Mouse (Mus musculus) ZHBTc4 (cell line): ENCODE data around the gene Pcnx2.

Source experiments
- DNase-seq: peaks from one replicate; pipeline ENCODE4 v3.0.0-alpha.2; 2011; ENCODE audit warnings: low read depth, low spot score

The Pcnx2 gene

DNA sequence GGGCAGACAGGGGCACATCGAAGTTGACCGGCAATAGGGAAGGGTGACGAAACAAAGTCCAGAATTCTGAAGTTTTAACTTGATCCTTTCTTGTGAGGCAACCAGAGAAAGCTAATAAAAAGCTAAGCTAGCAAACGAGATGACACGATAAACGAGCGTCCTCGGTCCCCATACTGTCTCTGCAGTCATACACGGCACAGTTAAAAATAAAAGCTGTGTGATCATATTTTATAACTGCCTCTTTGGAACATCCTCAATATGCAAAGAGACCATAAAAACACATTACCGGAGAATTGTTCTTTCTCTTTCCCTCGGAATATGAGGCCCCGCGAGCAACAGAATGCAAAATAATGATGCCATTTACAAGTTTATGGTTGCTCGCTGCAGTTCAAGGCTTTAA, 76.1 kb downstream of the Pcnx2 start:
- DNase-seq, result no peak

DNA sequence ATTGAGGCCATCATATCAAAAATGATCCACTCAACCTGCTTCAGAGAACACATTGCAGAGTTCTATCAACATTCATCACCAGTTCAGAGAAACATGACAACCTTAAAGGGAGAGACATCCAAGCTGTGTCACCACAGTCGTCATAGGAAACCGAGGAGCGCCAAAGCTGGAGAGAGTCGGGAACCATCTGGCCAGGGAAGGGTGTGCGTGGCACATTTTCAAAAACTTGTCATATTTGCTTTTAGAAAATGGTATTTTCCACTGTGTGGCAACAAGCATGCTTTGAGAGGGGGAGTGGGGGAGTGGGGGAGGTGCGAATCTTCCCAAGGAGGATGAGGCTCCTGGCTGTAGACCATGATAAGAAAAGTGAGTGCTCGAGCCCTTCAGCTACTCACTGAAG, 78.3 kb downstream of the Pcnx2 start:
- no peak for DNase-seq

DNA sequence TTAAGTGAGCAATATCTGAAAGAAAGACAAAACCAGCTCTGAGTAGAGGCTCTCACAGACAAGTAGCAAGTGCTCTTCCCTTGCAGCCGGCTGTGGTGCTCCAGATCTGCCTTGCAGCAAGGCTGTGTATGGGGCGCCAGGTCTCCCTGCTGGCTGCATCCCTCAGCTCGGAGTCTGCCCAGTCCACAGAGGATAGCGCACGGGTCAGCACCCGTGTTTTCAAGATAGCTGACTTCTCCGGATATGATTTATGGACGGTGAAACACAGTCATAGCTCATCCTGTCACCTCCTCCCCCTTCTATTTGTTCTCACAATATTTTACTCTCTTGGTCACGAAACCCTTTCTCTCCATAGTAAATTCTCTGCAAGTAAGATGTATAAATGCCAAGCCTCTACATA, 79.3 kb downstream of the Pcnx2 start:
- DNase-seq, result no peak

DNA sequence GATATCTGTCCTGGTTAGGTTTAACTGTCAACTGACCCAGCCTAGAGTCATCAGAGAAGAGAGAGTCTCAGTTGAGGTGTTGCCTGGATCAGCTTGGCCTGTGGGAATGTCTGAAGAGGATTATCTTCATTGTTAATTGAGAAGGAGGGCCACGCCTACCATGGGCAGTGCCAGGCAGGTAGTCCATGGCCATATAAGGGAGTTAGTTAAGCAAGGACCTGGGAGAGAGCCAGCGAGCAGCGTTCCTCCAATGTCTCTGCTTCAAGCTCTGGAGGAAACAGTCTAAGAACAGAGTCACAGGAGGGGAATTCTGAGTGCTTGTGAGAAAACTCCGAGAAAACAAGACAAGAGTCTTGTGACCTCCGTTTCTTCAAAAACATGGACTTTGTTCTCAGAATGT, 81.4 kb downstream of the Pcnx2 start:
- DNase-seq, result no peak

DNA sequence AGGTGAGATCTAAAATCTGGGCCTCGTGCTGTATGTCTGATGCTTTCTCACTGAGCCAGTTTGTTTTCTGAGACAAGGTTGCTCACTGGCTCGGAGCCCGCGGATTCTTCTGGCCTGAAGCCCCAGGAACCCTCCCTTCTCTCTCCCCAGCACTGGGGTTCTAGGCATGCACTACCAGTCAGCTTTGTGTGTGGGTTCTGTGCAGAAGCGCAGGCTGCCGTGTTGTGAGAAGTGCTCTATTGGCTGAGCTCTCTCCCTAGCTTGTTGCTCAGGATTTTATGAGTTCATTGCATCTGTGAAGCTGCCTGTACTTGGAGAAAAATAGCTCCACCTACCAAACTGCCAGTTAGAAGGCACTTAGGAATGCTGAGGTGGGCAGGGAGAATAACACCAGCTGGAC, 89.3 kb downstream of the Pcnx2 start:
- DNase-seq, result no peak

DNA sequence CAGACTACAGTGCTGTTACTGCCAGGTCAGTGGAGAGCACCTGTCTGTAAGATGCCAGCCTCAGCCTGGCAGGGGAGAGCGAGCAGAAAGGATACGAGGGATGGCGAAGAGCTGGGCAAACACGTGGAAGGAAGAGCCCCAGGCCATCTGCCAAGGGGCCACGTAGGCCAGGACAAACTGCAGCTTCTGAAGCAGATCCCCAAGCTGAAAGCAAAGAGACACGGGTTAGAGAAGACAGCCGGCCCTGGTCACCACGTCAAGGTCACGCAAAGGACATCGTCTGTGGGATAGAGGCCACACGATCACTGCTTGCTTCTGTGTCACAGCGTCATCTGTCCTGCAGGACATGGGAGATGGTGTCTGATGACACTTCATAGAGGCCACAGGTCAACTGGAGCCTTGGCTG, 90.2 kb downstream of the Pcnx2 start:
- DNase-seq, result no peak

DNA sequence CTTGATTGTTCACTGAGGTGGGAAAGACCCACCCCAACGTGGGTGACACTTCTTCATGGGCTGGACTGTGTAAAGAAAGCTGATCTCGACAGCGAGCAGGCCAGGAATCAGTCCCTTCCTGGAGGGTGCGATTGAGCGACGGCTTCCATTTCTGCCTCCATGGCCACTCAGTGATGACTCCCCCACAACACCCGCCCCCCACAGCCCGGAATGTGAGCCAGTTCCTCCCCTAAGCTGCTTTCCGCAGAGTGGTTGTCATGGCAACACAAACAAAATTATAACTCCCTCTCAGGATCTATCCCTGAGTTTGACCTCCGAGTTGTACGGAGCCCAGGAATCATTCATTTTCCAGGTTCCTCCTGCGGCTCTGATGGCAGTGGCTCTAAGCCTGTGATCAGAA, 91.7 kb downstream of the Pcnx2 start:
- DNase-seq, result peak; percentile 18

DNA sequence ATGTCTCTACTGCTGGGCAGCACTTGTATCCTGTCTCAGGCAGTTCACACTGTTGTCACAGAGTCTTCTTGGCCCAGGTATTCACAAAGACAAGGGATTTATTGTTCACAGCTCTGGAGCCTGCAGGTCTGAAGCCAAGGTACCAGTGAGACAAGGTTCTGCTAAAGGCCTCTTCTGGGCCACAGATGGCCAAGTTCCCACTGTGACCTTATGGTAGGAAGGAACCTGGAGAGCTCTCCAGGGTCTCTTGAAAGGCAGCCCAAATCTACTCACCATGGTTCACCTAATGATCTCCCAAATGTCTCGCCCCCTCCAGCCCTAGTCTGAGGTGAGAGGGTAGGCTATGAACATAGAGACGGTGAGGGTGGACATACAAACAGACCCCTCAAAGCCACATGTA, 101.1 kb downstream of the Pcnx2 start:
- no peak for DNase-seq

DNA sequence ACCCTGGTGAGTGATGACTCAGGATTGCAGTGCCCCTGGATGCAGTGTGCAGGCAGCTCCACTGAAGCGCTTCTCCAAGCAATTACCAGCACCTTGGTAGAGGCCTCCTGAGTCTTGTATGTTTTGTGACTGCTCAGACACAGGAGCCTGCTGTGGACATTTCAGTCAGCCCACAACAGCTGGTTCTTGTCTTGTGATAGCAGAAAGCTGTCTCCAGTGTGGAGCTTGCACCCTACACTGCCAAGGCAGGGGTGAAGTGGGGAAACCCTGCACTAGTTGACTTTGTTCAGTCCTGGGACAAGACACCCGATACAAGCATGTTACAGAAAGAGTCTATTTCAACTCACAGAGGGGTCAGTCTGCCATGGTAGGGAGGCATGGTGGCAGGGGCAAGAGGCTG, 102.8 kb downstream of the Pcnx2 start:
- no peak for DNase-seq

DNA sequence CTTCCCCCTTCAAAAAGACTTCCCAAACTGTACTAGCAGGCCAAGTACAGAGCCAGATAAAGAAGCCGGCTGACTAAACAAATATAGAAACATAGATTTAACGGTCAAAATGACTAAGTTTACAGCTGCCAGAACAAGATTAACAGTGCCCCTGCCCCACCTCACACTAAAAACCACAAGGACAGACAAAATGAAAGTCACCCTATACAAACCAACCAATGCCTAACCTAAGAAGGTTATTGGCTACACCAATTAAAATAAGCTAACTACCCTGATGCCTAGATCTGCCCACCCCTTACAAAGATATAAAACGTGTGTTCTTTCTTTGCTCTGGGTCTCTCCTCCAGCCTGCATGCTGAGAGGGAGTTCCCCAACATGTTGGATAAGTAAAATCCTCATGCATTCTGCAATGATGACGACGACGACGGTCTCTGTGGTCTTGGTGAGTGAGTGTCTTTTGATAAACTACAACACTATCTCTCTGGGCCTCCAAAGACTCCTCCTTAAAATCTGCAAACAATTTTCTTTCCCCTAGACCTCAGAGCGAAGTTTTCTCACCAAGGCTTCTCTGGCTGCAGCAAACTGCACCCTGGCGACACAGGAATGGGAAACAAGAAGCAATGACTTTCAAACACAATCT, 105.2 kb downstream of the Pcnx2 start:
- no peak for DNase-seq

DNA sequence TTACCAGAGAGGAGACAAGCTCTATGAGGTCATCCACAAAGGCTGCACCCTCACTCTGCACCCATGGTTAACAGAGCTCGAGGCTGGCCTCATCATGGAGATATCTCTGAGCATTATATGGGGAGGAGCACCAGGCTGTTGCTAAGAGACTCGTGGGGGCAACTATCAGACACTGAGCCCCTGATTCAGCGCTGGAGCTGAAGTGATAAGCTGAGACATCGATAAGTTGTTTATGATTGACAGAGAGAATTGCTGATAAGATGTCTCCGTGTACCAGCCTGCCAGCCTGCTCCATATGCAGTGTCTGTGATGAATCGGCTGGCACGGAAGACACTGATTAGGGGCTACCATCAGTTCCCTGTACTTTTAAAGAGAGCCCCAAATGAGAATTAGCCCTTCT, 111.2 kb downstream of the Pcnx2 start:
- no peak for DNase-seq

DNA sequence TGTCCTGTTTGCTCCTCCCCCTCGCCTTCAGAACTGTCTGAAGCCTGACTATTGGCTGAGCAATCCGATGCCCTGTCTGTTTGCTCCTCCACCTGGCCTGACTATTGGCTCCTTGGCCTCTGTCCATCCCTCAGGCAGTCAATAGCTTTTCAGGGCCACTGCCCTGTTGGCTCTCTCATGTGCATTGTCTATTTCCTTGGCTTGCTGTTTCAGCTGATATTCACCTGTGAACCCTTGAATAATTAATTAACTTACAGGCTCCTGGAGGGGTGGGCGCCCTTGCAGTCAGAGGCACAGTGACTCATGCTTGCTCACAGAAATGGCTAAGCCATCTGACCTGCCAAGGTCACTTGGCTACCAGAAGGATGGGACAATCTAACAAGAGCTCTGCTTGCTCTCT, 116.0 kb downstream of the Pcnx2 start:
- DNase-seq, result no peak

DNA sequence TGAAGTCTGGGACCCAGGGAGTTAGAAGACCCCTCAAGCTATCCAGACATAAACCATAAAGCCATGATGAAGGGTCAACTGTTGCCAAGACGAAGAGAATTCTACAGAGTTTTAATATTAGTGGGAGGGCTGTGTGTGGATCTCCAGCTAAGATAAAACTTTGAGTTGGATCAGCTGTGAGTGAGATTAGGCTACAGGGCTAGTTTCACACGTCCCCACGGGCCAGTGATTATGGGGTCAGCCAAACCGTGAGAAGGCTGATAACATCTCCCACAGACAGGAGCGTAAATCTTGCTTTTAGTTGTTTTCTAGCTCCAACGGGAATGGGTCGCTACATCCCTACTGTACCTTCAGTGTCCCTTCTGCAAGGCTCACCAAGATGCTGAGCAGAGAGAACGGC, 118.5 kb downstream of the Pcnx2 start:
- DNase-seq, result no peak

DNA sequence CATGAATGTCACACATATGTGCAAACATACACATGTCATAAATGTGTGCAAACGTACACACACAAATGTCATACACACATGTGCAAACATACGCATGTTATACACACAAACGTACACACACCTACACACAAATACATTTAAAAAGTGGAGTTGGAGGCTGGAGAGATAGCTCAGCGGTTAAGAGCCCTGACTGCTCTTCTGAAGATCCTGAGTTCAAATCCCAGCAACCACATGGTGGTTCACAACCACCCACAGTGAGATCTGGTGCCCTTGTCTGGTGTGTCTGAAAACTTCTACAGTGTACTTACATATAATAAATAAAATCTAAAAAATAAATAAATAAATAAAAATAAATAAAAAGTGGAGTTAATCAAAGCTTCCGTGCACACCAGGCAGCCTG, 119.2 kb downstream of the Pcnx2 start:
- peak; percentile 67 for DNase-seq

DNA sequence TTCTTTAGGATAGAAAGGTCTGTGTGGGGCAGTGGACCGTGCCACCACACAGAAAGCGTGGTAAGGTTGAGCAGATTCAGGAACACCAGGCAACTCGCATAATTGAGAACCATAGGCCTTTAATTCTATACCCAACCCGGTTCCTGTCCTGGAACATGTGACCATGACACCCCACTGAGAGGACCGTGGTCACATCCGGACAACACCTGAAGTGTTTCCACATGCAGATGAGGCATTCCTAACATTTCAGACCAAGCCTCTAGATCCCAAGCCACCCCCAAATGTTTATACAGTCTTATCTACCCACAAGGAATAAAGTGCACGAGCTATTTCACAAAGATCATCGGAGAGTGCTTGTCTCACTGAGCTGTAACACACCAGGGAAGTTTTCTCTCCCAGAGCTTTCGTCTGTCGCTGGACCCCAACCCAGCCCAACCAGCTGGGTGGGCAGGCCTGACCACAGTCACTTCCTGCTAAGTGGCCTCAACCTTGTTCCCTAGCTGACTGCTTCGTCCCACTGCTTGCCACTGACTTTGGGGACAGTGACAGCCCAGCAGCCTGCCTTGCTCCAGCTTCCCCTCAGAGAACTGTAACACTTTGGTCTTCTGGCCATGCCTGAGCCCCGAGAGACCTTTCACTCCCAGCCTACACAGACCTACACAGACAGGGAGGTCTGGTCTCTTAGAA, 120.5 kb downstream of the Pcnx2 start:
- peak; percentile 65 for DNase-seq

DNA sequence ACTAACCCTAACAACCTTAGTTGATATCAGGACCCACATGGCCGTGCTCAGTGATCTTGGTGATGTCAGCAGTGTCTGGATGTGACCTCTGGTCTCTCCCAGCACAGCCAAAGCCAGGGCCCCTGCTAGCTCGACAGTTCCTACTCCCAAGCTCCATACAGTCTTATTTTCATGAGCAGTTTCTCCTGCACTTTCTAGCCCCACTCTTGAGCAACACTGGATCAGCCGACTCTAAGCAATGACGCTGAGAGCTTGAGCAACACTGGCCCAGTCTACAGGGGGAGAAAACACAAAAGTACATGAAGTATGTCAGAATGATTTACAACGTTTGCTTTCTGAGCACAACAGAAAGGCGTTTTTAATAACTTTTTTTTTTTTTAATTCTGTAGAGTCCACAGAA, 121.3 kb downstream of the Pcnx2 start:
- no peak for DNase-seq

DNA sequence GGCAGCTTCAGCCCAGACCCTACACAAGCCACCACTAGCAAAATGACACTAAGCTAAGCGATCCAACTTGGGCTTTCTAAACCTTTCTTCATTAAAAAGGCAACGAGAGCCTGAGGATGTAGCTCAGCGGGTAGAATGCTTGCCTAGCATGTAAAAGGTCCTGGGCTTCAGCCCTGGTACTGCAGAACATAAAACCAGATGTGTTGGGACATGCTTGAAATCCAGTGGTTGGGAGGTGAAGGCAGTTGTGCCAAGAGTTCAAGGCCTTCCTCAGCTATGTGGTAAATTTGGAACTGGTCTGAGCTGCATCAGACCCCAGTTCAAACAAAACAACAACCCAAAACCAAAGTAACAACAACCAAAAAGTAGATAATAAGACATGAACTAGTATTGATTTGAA, 121.8 kb downstream of the Pcnx2 start:
- DNase-seq, result no peak

DNA sequence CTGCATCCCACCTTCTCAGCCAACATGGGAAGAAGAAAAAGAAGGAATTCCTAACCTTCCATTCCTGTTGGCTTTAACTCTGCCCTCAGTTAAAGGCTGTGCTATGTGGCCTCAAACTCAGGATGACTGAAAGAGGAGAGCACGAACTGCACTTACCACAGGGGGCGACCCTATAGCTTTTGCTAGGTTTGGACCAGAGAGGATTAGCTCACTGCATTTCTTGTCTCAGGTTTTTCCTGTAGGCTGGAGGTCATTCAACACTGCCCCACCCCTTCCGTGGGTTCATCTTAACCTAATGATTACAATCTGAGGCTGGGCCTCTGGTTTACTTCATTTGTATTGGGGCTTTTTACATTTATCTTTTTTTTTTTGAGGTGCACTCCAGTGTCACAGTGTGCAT, 123.1 kb downstream of the Pcnx2 start:
- DNase-seq, result no peak

DNA sequence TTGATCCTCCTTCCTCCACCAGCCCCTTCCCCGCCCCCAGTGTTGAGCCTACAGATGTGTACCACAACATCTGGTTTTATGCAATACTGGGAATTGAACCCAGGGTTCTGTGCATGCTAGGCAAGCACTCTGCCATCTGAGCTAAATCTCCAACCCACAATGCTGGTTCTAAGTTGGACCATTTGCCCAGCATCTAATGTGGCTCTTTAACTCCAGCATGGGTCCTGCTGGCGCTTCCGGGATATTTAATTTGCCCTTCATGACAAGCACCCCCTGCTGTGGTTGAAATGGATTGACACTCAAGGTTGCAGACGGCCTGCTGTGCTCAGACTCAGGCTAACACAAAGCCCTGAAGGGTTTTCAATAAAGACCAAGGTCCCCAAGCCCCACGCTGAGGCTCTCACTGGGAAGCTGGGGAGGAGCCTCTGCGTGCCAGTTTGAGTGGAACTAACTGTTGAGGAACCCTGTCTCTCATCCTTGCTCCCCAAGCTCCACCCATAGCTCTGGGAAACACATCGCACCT, 124.8 kb downstream of the Pcnx2 start:
- DNase-seq, result peak; percentile 96

DNA sequence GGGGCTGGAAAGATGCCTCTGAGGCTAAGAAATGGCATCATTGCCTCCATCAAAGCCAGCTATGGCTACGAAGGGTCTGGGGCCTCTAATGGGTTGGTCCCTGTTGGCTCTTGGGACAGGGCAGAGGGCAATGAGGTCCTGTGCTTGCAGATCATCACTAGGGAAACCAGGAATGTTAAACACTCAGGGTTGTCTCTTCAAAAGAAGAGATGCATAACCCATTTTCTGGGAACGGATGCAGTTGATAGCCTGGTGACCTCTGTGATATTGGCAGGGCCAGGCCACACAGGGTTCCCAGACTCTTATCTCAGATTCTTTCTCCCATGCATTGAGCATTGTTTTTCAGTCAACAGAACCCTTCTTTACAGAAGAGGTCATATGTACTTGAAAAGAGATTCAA, 125.8 kb downstream of the Pcnx2 start:
- no peak for DNase-seq

DNA sequence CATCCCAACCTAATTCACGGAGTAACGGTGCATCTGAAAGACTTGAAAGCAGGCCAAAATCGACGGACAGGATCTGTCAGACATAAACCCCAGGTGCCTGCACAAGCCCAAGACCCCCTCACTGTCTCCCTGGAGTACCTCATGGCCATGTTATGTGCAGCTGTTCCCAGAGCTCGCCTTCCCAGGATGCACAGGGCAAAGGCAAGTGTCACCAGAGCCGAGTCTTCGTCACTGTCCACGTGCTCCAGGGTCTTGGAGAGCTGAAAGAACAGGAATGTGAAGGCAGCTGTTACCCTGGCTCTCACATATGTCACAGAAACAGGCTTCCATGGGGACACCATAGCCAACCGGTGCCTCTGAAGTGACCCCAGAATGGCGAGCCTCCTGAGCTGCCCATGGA, 130.0 kb downstream of the Pcnx2 start:
- DNase-seq, result no peak

DNA sequence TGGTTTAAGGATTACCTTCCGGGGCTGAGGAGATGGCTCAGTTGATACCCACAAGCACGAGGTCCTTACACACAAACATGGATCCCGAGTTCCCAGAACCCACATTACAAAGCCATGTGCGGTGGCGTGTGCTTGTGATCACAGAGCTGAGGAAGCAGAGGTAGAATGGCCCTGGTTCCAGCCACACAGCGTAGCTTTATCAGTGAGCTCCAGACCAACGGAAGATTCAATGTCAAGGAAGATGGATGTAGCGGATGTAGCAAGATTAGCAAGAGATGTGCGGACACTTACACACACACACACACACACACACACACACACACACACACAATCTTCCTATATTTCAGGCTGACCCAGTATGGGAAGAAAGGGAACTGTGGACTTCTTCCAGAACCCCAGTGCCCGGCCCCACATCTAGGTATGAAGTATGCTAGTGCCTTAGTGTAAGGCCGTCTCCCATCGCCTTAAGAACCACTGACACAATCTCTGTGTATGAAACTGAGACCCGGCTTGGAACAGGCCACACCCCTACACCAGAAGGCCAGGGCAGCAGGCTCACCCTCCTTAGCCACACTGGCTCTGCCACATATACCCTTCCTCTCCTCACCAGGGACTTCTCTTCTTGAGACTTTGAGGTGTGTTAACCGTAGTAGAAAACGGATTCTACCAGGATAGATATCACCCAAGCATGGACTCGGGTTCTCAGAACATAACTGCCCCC, 134.9 kb downstream of the Pcnx2 start:
- DNase-seq, result no peak

DNA sequence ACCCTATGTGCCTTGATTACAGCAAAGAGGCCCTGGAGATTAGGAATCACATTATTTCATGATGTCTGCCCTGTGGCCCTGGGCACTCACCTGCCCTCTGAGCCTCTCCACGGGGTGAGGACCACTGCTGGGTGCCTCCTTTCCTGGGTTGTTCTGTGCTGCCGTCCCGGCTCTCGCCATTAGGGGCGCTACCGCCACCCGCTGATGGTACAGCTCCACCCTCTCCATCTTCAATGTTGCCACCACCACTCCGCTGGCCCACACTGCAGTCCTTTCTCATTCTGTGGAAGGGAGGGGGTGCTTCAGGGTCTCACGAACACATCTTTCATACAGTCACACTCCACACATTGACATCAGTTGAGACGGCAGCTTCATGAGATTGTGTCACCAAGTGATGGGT, 139.1 kb downstream of the Pcnx2 start:
- peak; percentile 64 for DNase-seq
